Mouse (Mus musculus) G1E-ER4 (cell line): ENCODE data around the gene Washc2. TPM values are rescaled to one million over a fixed set of nuclear protein-coding genes. Genes with fewer than 3 reads are reported as not detected.

Experiments used
- GATA1 ChIP-seq: IDR thresholded peaks from one replicate; pipeline ENCODE4 v1.8.0; 2012; ENCODE audit warnings: low read length, inconsistent platforms
- polyA plus RNA-seq: library from polyadenylated mRNA; stranded (reverse); fragments of >175 nt; gene quantifications from 2 replicates; pipeline ENCODE4 v1.2.3, GENCODE M21; 2012

Washc2 gene
- polyA plus RNA-seq, 1 experiment, result 25.2 TPM

- TF ChIP-seq GATA1, result no peak
Observed at GRCm38 (mm10) chr6:116311411-116311810, 103.6 kb downstream of the Washc2 start.

Other genes starting within 250 kb of the Washc2 start
- 6.2 and 7.0 TPM in 2 replicates for gene Plxnd1, start 213.0 kb upstream of the Washc2 start, polyA plus RNA-seq
- 0.59 and 0.77 TPM in 2 replicates for gene Tmcc1, start 14.6 kb upstream of the Washc2 start, polyA plus RNA-seq
- 0.90 and 1.8 TPM in 2 replicates for gene Zfand4, start 56.2 kb downstream of the Washc2 start, polyA plus RNA-seq
- 9.5 and 13.7 TPM in 2 replicates for gene March8, start 130.0 kb downstream of the Washc2 start, polyA plus RNA-seq